Mouse (Mus musculus) intestine, embryonic 14.5 days (tissue): ENCODE measurements around the gene Crxos. TPM values are rescaled to one million over a fixed set of nuclear protein-coding genes. Genes with fewer than 3 reads are reported as not detected.
A peak's percentile ranks its signal among the peaks of the same experiment; 100 is the strongest.

ENCODE experiments used
- ATAC-seq: fragments of 200-750 bp; cut with Nextera tagmentation; replicated peaks from 2 replicates; pipeline ENCODE4 v1.8.0; 2017; ENCODE audit warnings: low read depth, moderate number of reproducible peaks, moderate TSS enrichment, moderate library complexity; ENCODE audit not compliant: low FRiP score, low TSS enrichment
- DNase-seq: peaks from one replicate; pipeline ENCODE4 v3.0.0-alpha.2; 2018; ENCODE audit warnings: low spot score
- H3K27ac ChIP-seq: fragments of 300-500 bp; sonication (generic); 2 replicates; pipeline ENCODE4 v1.5.1; 2014; ENCODE audit warnings: low read depth, mild to moderate bottlenecking, control low read depth
- H3K27me3 ChIP-seq: fragments of 300-500 bp; sonication (generic); replicated peaks from 2 replicates; pipeline ENCODE4 v1.6.1; 2014; ENCODE audit warnings: low read length, control low read depth; ENCODE audit not compliant: control insufficient read depth, insufficient read depth
- H3K36me3 ChIP-seq: fragments of 300-500 bp; sonication (generic); 2 replicates; pipeline ENCODE4 v1.6.1; 2014; ENCODE audit warnings: low read length, control low read depth; ENCODE audit not compliant: control insufficient read depth, insufficient read depth
- H3K4me1 ChIP-seq: fragments of 300-500 bp; sonication (generic); replicated peaks from 2 replicates; pipeline ENCODE4 v1.6.1; 2014; ENCODE audit warnings: low read length, control low read depth, mixed read lengths; ENCODE audit not compliant: control insufficient read depth, insufficient read depth
- H3K4me2 ChIP-seq: fragments of 300-500 bp; sonication (generic); 2 replicates; pipeline ENCODE4 v1.6.1; 2014; ENCODE audit warnings: low read length
- H3K4me3 ChIP-seq: fragments of 300-500 bp; sonication (generic); 2 replicates; pipeline ENCODE4 v1.5.1; 2014; ENCODE audit warnings: low read depth, low read length, control low read depth, mixed read lengths
- H3K9ac ChIP-seq: fragments of 300-500 bp; sonication (generic); 2 replicates; pipeline ENCODE4 v1.6.1; 2014; ENCODE audit warnings: mild to moderate bottlenecking, low read length
- H3K9me3 ChIP-seq: fragments of 300-500 bp; sonication (generic); 2 replicates; pipeline ENCODE4 v1.6.1; 2016; ENCODE audit warnings: low read length, control low read depth; ENCODE audit not compliant: control insufficient read depth
- WGBS: fragments of 180-500 bp; shearing (Covaris S2); extraction: QIAGEN DNeasy Blood & Tissue Kit; methylation state at CpG from one replicate; pipeline ENCODE4 v1.1.7; 2014; 5-methylcytosine and 5-hydroxymethylcytosine counted together
- polyA plus RNA-seq: library from polyadenylated mRNA; unstranded; fragments of >200 nt; fragmentation: Nextera tagmentation; extraction: Ambion mirVana; gene quantifications from 2 replicates; pipeline ENCODE4 v1.2.1, GENCODE M21; 2014

Gene Crxos
- polyA plus RNA-seq, 1 experiment from 2014 or later = not detected

DNA sequence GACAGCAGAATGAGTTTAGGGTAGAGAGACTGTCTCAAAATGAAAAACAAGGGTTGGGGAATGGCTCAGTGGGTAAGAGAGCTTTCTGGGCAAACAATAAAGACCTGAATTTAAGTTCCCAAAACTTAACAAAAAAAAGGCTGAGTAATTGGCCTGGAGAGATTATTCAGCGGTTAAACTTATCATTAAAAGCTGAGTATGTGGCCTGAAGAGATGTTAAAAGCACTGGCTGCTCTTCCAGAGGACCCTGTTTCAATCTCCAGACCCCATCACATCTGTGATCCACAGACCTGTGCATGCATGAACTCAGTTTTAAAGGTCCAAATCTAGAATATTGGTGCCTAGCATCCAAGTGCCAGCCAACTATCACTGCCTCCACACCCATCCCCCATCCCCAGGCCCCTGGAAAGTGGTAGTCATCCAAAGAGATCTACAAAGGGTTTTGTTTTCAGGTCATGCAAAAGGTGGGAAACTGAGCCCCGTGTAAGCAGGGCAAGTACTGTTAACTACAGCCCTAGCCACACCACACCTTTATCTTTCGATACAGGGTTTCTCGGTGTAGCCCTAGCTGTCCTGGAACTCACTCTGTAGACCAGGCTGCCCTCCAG lies 65.3 kb downstream of the Crxos start:
- WGBS = 36% methylated on average over 4 of the region's 4 CpGs
- ATAC-seq = no peak
- Histone ChIP-seq H3K27ac (no peak overlapping the region), H3K4me1 (peaks cover 15% of the 10 kb centered on the region), H3K9me3 (no peaks in the 10 kb centered on the region), H3K27me3 (no peaks in the 10 kb centered on the region), H3K36me3 (peaks cover 47% of the 10 kb centered on the region), H3K9ac (no peak overlapping the region), H3K4me3 (no peak overlapping the region), H3K4me2 (peak overlapping the region; percentile 48)
- DNase-seq = no peak

DNA sequence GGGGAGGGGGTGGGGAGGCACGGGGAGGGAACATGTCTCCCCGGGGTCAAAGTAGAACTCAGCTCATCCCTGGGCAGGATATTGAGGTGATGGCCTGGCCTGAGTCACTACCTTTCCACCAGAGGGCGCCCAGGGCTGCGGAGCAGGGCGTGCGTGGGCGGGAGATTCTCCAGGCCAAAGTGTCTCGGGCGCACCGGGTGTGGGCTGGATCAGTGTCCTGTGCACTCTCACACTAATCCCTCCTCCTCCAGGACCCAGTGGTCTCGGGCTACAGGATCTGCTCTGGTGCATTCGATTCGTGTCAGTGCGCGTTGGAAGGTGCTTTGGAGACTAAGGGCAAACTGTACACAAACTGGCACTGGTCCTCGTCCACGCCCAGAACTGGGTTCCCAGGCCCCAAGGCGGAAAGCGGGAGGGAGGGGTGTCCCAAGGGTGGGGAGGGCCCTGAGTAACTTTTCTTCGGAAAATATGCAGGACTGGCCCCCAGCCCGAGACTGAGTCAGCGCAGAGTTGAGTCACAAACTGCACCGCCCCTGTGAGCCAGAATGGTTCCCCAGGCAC lies 66.0 kb downstream of the Crxos start:
- peak; percentile 62 for ATAC-seq
- Histone ChIP-seq H3K36me3 (peaks cover 40% of the 10 kb centered on the region), H3K4me1 (peaks cover 15% of the 10 kb centered on the region), H3K4me2 (peak overlapping the region; percentile 48), H3K27ac (peak overlapping the region; percentile 33; the same call in 1 of the 2 replicates), H3K27me3 (no peaks in the 10 kb centered on the region), H3K9ac (peak overlapping the region; percentile 11; the same call in 1 of the 2 replicates), H3K9me3 (no peaks in the 10 kb centered on the region; the same call in 1 of the 2 replicates), H3K4me3 (peak overlapping the region; percentile 15)
- 5% methylated on average over 23 of the region's 23 CpGs for WGBS
- peak; percentile 92 for DNase-seq

- H3K4me2 ChIP-seq = no peak overlapping the region
- H3K9me3 ChIP-seq = no peaks in the 10 kb centered on the region; the same call in 1 of the 2 replicates
- H3K27ac ChIP-seq = 0 out of 2 replicates have a peak overlapping the region, but pooled peaks have one; percentile 33
- H3K27me3 ChIP-seq = no peaks in the 10 kb centered on the region
- 86% methylated on average over 7 of the region's 7 CpGs for WGBS
- ATAC-seq = no peak
- H3K4me1 ChIP-seq = peaks cover 13% of the 10 kb centered on the region
- DNase-seq = no peak
- no peak overlapping the region for H3K4me3 ChIP-seq
- peaks cover 31% of the 10 kb centered on the region for H3K36me3 ChIP-seq
- H3K9ac ChIP-seq = no peak overlapping the region
These were observed 66.9 kb downstream of the Crxos start for GRCm38 (mm10) chr7:15949216-15949790.

DNA sequence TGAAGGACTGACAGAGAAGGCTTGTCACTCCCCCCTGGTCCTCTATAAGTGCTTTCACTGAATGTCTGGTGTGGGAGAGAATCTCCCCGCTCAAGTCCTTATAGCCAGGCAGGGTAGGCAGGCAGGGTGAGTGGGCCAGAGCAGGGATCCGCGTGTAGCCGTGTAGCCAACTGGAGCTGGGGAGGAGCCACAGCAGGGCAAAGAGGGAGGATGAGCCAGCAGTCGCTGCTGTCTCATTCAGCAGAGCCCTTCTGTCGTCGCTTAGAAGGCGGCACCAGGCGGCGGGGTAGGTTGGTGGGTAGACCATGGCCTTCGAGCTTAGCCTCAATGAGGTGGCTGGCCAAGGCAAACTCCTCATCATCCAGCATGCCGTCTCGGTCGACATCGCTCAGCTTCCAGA lies 67.6 kb downstream of the Crxos start:
- H3K27me3 ChIP-seq = no peaks in the 10 kb centered on the region

DNA sequence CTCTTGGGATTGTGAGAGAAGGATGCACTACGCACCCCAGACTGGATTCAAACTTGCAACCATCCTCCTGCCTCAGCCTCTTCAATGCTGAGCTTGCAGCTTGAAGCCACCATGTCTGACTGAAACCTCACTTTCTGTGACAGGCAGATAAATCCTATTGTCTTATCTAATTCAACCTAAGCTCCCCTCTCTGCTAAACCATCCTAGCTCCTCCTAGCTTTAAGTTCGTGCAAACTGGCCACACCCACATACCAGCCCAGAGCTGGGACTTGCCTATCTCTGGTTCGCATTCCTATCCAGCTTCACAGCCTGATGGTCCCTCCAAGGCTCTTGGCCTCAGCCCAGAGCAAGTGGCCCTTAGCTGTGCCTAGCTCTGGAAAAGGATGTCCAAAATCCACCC lies 70.0 kb downstream of the Crxos start:
- WGBS = 66% methylated on average over 3 of the region's 3 CpGs

More for the DNA sequence above, 67.6 kb downstream of the Crxos start:
- ATAC-seq (no peak), DNase-seq (no peak)
- no peaks in the 10 kb centered on the region; the same call in 1 of the 2 replicates for H3K9me3 ChIP-seq
- H3K4me3 ChIP-seq = no peak overlapping the region
- no peak overlapping the region for H3K27ac ChIP-seq
- H3K36me3 ChIP-seq = peaks cover 28% of the 10 kb centered on the region
- no peak overlapping the region for H3K4me2 ChIP-seq
- 90% methylated on average over 15 of the region's 15 CpGs for WGBS
- peaks cover 6% of the 10 kb centered on the region for H3K4me1 ChIP-seq
- no peak overlapping the region for H3K9ac ChIP-seq

More for the DNA sequence above, 70.0 kb downstream of the Crxos start:
- H3K4me1 ChIP-seq = peaks cover 5% of the 10 kb centered on the region; the same call in 1 of the 2 replicates
- no peaks in the 10 kb centered on the region for H3K27me3 ChIP-seq
- ATAC-seq = no peak
- DNase-seq = no peak
- H3K9ac ChIP-seq = no peak overlapping the region
- peaks cover 39% of the 10 kb centered on the region for H3K36me3 ChIP-seq
- H3K27ac ChIP-seq = no peak overlapping the region
- no peak overlapping the region for H3K4me3 ChIP-seq
- H3K9me3 ChIP-seq = no peaks in the 10 kb centered on the region; the same call in 1 of the 2 replicates
- H3K4me2 ChIP-seq = no peak overlapping the region

Other genes starting within 250 kb of the Crxos start
- not detected in 2 replicates for gene Obox3, start 242.7 kb upstream of the Crxos start, polyA plus RNA-seq
- not detected in 2 replicates for gene Obox5, start 132.5 kb upstream of the Crxos start, polyA plus RNA-seq
- gene Obox6, start 42.9 kb upstream of the Crxos start, polyA plus RNA-seq = not detected in 2 replicates
- not detected in 2 replicates for gene Crx, start 2.6 kb upstream of the Crxos start, polyA plus RNA-seq
- gene Selenow, start 39.8 kb downstream of the Crxos start, polyA plus RNA-seq = 802 and 852 TPM in 2 replicates
- gene Nop53, start 63.5 kb downstream of the Crxos start, polyA plus RNA-seq = 182 and 190 TPM in 2 replicates
- 37.7 and 38.6 TPM in 2 replicates for gene Ehd2, start 85.0 kb downstream of the Crxos start, polyA plus RNA-seq
- 6.8 and 7.4 TPM in 2 replicates for gene Bicra, start 165.3 kb downstream of the Crxos start, polyA plus RNA-seq
- gene Zfp541, start 179.2 kb downstream of the Crxos start, polyA plus RNA-seq = 0.04 TPM in 2 replicates
- gene Napa, start 215.8 kb downstream of the Crxos start, polyA plus RNA-seq = 206 and 208 TPM in 2 replicates
- 28.1 and 32.7 TPM in 2 replicates for gene Kptn, start 237.3 kb downstream of the Crxos start, polyA plus RNA-seq
- gene Slc8a2, start 247.2 kb downstream of the Crxos start, polyA plus RNA-seq = 0.23 and 0.38 TPM in 2 replicates